Mouse (Mus musculus) adipocyte (in vitro differentiated cells): ENCODE measurements around the gene Bad.

Source experiments
- DNase-seq: peaks from one replicate; pipeline ENCODE4 v3.0.0-alpha.2; 2016; ENCODE audit warnings: low spot score

The Bad gene

GRCm38 (mm10) chr19:6968491-6969271 is 27.0 kb downstream of the Bad start:
- DNase-seq = peak; percentile 72

- DNase-seq = peak; percentile 43
Observed at GRCm38 (mm10) chr19:6969291-6969664, 27.6 kb downstream of the Bad start.

- peak; percentile 81 for DNase-seq
Observed at GRCm38 (mm10) chr19:6969665-6970381, 28.2 kb downstream of the Bad start.

- no peak for DNase-seq
Observed at GRCm38 (mm10) chr19:6970460-6971085, 28.9 kb downstream of the Bad start.

GRCm38 (mm10) chr19:6971644-6972043 is 30.0 kb downstream of the Bad start:
- no peak for DNase-seq

- no peak for DNase-seq
Observed at GRCm38 (mm10) chr19:6972247-6972917, 30.7 kb downstream of the Bad start.

- DNase-seq = no peak
Observed at GRCm38 (mm10) chr19:6973581-6974190, 32.0 kb downstream of the Bad start.

GRCm38 (mm10) chr19:6974211-6975205 is 32.8 kb downstream of the Bad start, which contains the start of gene Ppp1r14b:
Gene Ppp1r14b (plus strand): TSS chr19:6974968.
- DNase-seq = peak; percentile 90

GRCm38 (mm10) chr19:6975537-6976521 is 34.2 kb downstream of the Bad start, which contains the start of gene Plcb3:
Gene Plcb3 (minus strand): TSS chr19:6976470.
- DNase-seq = peak; percentile 89

GRCm38 (mm10) chr19:6977759-6978638 is 36.3 kb downstream of the Bad start:
- DNase-seq = no peak

GRCm38 (mm10) chr19:6978639-6978974 is 36.9 kb downstream of the Bad start:
- no peak for DNase-seq

GRCm38 (mm10) chr19:6979001-6979479 is 37.4 kb downstream of the Bad start:
- peak; percentile 84 for DNase-seq

- peak; percentile 100 for DNase-seq
Observed at GRCm38 (mm10) chr19:6979486-6980380, 38.1 kb downstream of the Bad start.

GRCm38 (mm10) chr19:6980381-6981093 is 38.9 kb downstream of the Bad start, which contains the start of gene Fkbp2:
Gene Fkbp2 (minus strand): TSS chr19:6980501.
- peak; percentile 100 for DNase-seq

GRCm38 (mm10) chr19:6981465-6981864 is 39.8 kb downstream of the Bad start:
- DNase-seq = no peak

- no peak for DNase-seq
Observed at GRCm38 (mm10) chr19:6983621-6984020, 42.0 kb downstream of the Bad start.
